20 mouse cellular contexts compared by ENCODE assay signal in genomic region chrX:8248542-8249120, GRCm38 (mm10). TPM values are rescaled to one million over a fixed set of nuclear protein-coding genes. Genes with fewer than 3 reads are reported as not detected.
"Had no signal": no experiment of that assay in that cellular context is flagged by ENCODE, and none has a peak within 500 bp of the region (broad histone marks: within the 10 kb centered on the region; RNA-seq: fewer than 3 reads in every experiment).

No protein-coding gene starts in this region.

- H3K9me3 ChIP-seq: liver, embryonic 13.5 days; liver, embryonic 15.5 days; midbrain, embryonic 12.5 days; neural tube, embryonic 13.5 days; neural tube, embryonic 15.5 days had no signal

- DNase-seq: liver; liver, embryonic 13.5 days; liver, postnatal 0 days; midbrain, embryonic 14.5 days; retina, postnatal 1 day; right cerebral cortex, adult 18-20 months; right cerebral cortex, postnatal 25 days; right cerebral cortex, postnatal 4 days; spleen, adult 18-20 months; thymus, adult 18-20 months; thymus, postnatal 14 days; thymus, postnatal 36 days had no signal

- H3K27me3 ChIP-seq: liver, embryonic 13.5 days; liver, embryonic 15.5 days; midbrain, embryonic 12.5 days; neural tube, embryonic 13.5 days; neural tube, embryonic 15.5 days had no signal

- H3K4me3 ChIP-seq: liver, embryonic 13.5 days; liver, embryonic 15.5 days; midbrain, embryonic 10.5 days; midbrain, embryonic 12.5 days; myocyte; neural tube, embryonic 13.5 days; neural tube, embryonic 15.5 days had no signal

- H3K27ac ChIP-seq: liver, embryonic 13.5 days; liver, embryonic 15.5 days; midbrain, embryonic 10.5 days; midbrain, embryonic 12.5 days; neural tube, embryonic 13.5 days; neural tube, embryonic 15.5 days had no signal

- H3K36me3 ChIP-seq: neural tube, embryonic 15.5 days had no signal

- H3K9ac ChIP-seq: liver, embryonic 13.5 days; liver, embryonic 15.5 days; liver, postnatal 0 days; midbrain, embryonic 12.5 days; neural tube, embryonic 13.5 days; neural tube, embryonic 15.5 days had no signal

- H3K4me2 ChIP-seq: liver, embryonic 11.5 days; liver, embryonic 13.5 days; liver, embryonic 15.5 days; midbrain, embryonic 12.5 days; neural tube, embryonic 13.5 days; neural tube, embryonic 15.5 days had no signal

- ATAC-seq: liver, postnatal 0 days; midbrain, embryonic 16.5 days had no signal

RNA-seq across cellular contexts. Expression of gene Slc38a5, which starts 22.3 kb away (rescaled TPM):
- polyA plus RNA-seq: myocyte had no signal
